Mouse (Mus musculus) A20 (cell line): Measurements from ENCODE around the gene Aldh3b3.
A peak's percentile ranks its signal among the peaks of the same experiment; 100 is the strongest.
"Not testable (repeated sequence)": the region's sequence is repeated elsewhere in the genome, so short reads cannot be mapped to it uniquely, and the experiment has no call there.

Source experiments
- DNase-seq: peaks from one replicate; pipeline ENCODE4 v3.0.0-alpha.2; 2011; ENCODE audit warnings: low read depth, low spot score

The Aldh3b3 gene

GRCm38 (mm10) chr19:3974608-3975007, 16.2 kb downstream of the Aldh3b3 start:
- not testable (repeated sequence) for DNase-seq

- DNase-seq = no peak
Measured at GRCm38 (mm10) chr19:3975866-3976265, 17.4 kb downstream of the Aldh3b3 start.

- DNase-seq = peak; percentile 84
Measured at GRCm38 (mm10) chr19:3980309-3980708, 21.9 kb downstream of the Aldh3b3 start.

GRCm38 (mm10) chr19:3980917-3981316, 22.5 kb downstream of the Aldh3b3 start:
- DNase-seq = no peak

DNA sequence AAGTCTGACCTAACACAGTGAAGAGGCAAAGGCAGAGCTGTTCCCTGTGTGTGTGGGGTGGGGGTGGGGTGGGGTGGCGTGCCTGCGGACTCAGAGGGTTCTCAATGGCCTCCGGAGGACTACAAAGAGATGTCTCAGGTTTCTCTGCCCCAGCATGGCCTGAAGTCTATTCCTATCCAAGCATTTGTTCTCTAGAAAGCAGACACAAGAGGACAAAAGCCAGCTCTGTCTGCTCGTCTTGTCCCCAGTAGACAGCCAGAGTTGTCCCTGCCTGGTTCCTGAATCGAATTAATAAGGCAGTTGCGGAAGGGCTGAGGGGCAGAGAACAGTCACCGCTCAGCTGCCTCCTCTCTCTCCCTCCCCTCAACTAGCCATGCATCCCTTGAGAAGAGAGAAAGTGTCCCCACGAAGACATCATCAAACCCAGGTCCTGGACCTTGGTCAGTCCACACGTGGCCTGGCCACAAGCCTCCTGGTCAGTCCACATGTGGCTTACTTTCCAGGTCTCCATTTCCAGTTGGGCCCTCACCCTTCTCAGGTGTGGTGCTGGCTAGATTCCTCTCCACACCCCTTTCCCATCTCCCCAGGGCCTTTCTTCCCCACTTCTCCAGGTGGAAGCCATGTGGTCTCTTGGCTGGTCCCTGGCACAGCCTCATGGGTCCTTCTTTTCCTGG, 25.2 kb downstream of the Aldh3b3 start:
- no peak for DNase-seq

- no peak for DNase-seq
Measured at GRCm38 (mm10) chr19:3985261-3985681, 26.8 kb downstream of the Aldh3b3 start.

GRCm38 (mm10) chr19:3986334-3986733, 27.9 kb downstream of the Aldh3b3 start, which contains the start of gene Acy3:
Gene Acy3, plus strand, starts transcription at chr19:3986570.
- no peak for DNase-seq

DNA sequence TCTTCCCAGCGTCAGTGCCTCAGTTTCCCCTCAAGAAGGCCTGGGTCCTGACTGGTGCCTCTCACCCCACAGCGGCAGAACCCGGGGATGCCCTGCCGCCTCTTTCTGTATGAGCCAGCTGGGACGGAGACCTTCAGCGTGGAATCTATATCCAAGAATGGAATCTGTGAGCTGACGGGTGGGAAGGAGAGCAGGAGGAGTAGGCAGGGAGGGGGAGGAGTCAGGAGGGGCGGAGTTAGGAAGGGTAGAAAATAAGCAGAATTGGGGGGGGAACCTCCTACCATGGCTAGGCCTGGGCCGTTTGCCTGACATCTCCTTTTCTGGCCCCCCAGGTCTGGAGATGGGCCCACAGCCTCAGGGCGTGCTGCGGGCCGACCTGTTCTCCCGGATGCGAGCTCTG, 29.6 kb downstream of the Aldh3b3 start:
- DNase-seq = no peak

GRCm38 (mm10) chr19:3988750-3989149, 30.3 kb downstream of the Aldh3b3 start:
- no peak for DNase-seq

DNA sequence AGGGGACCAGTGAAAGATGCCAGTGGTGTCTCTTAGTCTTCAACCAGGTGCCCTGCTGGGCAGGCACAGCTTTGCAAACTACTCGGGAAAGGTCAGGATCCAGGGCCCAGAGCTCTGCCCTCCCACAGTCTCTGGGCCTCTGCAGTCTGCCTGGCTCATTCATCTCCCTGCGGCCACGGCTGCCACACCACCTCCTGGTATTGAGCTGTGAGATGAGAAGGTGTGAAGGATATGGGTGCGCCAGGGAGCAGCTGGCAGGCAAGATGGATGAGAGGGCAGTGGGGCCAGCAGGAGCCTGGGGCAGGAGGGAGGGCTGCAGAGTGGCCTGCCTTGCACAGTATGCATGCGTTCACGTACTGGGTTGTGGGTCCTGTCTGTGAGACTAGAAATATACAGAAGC, 32.4 kb downstream of the Aldh3b3 start:
- no peak for DNase-seq

DNA sequence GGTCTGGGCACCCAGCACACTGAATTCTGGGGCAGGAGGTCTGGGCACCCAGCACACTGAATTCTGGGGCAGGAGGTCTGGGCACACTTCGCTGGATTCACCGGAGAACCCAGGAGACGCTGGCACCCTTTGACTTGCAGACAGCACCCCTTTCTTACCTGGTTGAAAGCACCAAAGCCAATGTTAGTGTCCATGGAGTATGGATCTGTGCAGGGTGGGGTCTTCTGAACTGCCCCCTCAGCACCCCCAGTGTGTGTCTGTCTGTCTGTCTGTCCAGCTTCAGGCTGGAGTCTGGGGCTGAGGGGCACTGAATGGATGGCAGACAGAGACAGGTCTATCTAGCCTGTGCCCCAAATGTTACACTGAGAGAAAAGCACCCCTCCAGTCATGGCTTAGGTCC, 33.1 kb downstream of the Aldh3b3 start:
- DNase-seq = no peak

DNA sequence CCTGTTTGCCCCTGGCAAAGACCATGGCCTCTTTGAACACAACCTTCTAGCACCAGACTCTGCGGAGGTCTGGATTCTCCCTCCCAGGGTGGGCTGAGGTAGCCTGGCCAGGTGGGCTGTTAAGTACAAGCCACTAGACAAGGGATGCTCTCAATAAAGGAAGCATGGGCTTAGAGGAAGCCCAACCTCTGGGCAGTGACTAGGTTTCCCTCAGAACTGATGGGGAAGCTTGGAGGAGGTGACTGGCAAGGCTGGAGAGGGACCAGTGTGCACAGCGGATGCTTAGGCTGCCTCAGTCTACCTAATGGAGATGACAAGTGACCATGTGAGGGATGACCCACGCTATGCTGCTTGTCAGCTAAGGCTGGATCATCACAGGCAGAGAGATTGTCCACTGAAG, 33.5 kb downstream of the Aldh3b3 start:
- no peak for DNase-seq

DNA sequence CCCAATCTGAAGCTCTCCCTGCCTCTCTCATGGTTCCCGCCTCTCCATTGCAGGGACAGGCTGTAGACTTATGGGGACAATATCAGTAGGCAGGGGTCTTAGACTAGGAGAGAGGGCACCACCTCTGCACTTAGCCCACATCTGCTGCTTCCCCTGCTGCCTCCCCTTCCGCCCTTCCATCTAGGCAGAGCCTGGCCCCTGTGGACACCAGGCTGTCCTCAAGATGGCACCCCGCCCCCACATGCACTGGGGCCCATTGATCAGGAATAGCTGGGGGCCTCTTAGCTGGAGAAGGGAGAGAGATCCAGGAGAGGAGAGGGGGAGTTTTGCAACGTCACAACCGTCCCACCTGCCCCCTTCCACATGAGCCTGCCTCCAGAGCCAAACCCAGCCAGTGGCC, 34.0 kb downstream of the Aldh3b3 start, which contains the start of gene Tbx10:
Tbx10 (plus strand) TSS at position 337 of the 400 bp plus-strand sequence.
- no peak for DNase-seq

- no peak for DNase-seq
Measured at GRCm38 (mm10) chr19:3994932-3995331, 36.5 kb downstream of the Aldh3b3 start.

DNA sequence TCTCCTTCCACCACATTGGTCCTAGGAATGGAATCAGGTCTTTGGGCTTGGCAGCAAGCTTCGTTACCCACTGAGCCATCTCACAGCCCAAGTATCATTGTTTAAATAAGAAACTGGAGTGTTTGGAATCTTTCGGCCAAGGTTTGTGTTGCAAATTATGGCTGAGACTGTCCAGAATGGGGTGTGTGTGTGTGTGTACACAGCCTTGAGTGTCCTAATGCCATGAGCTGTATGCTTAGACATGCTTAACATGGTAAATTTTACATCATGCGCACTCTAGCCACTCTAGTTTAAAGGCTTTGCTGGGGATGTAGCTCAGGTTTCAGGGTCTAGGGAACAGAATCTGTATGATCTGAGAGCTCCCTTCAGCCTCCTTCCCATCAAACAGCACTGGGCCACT, 37.1 kb downstream of the Aldh3b3 start:
- no peak for DNase-seq

- DNase-seq = no peak
Measured at GRCm38 (mm10) chr19:3996106-3996505, 37.7 kb downstream of the Aldh3b3 start.

DNA sequence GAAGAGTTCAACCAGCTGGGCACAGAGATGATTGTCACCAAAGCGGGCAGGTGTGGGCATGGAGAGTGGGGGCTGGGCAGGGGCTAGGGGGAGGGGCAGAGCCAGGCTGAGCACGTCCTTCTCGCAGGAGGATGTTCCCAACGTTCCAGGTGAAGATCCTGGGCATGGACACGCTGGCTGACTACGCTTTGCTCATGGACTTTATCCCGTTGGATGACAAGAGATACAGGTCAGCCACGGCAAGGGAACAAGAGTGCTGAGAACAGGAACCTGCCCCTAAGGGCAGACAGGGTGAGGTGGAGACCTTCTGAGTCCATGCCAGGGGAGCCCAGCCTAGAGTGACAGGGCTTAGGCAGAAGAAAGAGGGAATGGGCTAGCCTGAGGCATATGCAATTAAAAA, 38.3 kb downstream of the Aldh3b3 start:
- no peak for DNase-seq

DNA sequence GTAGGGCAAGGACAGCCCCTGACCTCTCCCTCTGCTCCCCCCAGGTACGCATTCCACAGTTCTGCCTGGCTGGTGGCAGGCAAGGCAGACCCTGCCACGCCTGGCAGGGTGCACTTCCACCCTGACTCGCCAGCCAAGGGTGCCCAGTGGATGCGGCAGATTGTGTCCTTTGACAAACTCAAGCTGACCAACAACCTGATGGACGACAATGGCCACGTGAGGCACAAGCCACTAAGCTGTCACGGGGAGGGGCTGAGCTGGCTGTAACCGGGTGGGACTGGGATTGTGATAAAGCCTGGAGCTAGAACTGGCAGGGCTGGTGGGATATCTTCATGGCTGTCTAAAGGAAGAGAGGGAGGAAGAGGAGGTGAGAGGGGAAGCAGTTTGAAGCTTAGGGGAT, 38.8 kb downstream of the Aldh3b3 start:
- DNase-seq = no peak

GRCm38 (mm10) chr19:3998335-3998734, 39.9 kb downstream of the Aldh3b3 start:
- no peak for DNase-seq

- peak; percentile 51 for DNase-seq
Measured at GRCm38 (mm10) chr19:3999121-3999730, 40.8 kb downstream of the Aldh3b3 start.

DNA sequence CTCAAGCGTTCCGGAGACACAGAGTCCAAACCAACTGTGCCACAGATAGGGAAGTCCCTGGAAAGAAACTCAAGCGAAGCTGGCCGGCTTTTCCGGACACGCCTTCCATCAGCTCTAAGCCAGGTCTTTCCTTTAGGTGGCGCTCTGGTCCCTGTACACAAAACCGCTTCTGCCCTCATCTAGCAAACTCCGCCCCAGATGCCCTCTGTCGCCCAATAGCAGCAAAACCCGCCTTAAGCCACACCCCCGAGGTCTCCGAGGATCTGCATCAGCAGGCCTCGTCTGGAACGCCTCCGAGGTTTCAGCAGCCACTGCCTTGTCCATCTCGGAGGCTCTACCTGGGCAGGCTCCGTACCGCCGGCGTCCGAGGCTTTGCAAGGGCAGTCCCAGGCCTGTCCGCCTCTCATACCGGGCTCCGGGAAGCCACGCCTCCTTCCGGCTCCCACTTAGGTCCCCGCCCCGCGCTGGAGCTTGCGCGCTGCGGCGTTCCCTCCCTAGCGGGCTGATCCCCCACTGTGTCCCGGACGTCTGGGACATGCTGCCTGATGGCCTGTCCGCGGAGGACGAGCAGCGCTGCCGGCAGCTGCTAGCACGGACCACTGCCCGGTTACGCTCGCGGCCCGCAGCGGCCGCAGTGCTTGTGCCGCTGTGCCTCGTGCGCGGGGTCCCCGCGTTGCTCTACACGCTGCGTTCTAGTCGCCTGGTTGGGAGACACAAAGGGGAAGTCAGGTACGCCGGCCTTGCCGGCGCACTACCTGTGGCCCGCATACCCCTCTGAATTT, 41.9 kb downstream of the Aldh3b3 start, which contains the start of the genes Nudt8 and Gm49405:
Nudt8 (plus strand) TSS at position 462 of the 782 bp plus-strand sequence.
Gm49405 (plus strand) TSS at position 508 of the 782 bp plus-strand sequence.
- DNase-seq = peak; percentile 99

- no peak for DNase-seq
Measured at GRCm38 (mm10) chr19:4000949-4001525, 42.6 kb downstream of the Aldh3b3 start.
